Mouse (Mus musculus) MEL (cell line): ENCODE measurements around the gene Deaf1. TPM values are rescaled to one million over a fixed set of nuclear protein-coding genes. Genes with fewer than 3 reads are reported as not detected.
A peak's percentile ranks its signal among the peaks of the same experiment; 100 is the strongest.

ENCODE experiments used
- DNase-seq: peaks from one replicate; pipeline ENCODE4 v3.0.0; 2011; ENCODE audit warnings: low read depth, low spot score
- H3K27ac ChIP-seq: 2 replicates; pipeline ENCODE4 v1.5.1; 2012; ENCODE audit warnings: low read depth, mild to moderate bottlenecking, control low read depth, low read length, moderate library complexity; ENCODE audit not compliant: control insufficient read depth
- H3K27me3 ChIP-seq, 2 experiments: fragments of 150-350 bp in 1 of 2; sonication (generic) in 1 of 2; 2 replicates each; pipeline ENCODE4 v1.6.1; 2012; ENCODE audit warnings: low read length in 2 of 2, mild to moderate bottlenecking in 2 of 2, improper control_type of control experiment in 1 of 2, moderate library complexity in 1 of 2; ENCODE audit not compliant: insufficient read depth in 2 of 2, control insufficient read depth in 1 of 2
- H3K36me3 ChIP-seq, 2 experiments: 2 replicates each; pipeline ENCODE4 v1.6.1; 2012 to 2014; ENCODE audit warnings: low read length in 2 of 2, improper control_type of control experiment in 1 of 2, inconsistent platforms in 1 of 2, mild to moderate bottlenecking in 1 of 2; ENCODE audit not compliant: insufficient read depth in 2 of 2, control insufficient read depth in 1 of 2
- H3K4me1 ChIP-seq, 2 experiments: fragments of 150-350 bp in 1 of 2; sonication (generic) in 1 of 2; 2 replicates each; pipeline ENCODE4 v1.6.1; 2012; ENCODE audit warnings: low read length in 2 of 2, improper control_type of control experiment in 1 of 2, mild to moderate bottlenecking in 1 of 2; ENCODE audit not compliant: insufficient read depth in 2 of 2, control insufficient read depth in 1 of 2
- H3K4me3 ChIP-seq, 2 experiments: fragments of 150-350 bp in 1 of 2; sonication (generic) in 1 of 2; 2 replicates each; pipeline ENCODE4 v1.5.1; 2012; ENCODE audit warnings: low read depth in 2 of 2, low read length in 2 of 2, mild to moderate bottlenecking in 2 of 2, moderate library complexity in 2 of 2, control low read depth in 1 of 2, improper control_type of control experiment in 1 of 2; ENCODE audit not compliant: control insufficient read depth in 1 of 2, insufficient read depth in 1 of 2
- H3K79me2 ChIP-seq: 2 replicates; pipeline ENCODE4 v1.6.1; 2012; ENCODE audit warnings: mild to moderate bottlenecking, low read length, moderate library complexity; ENCODE audit not compliant: control insufficient read depth, poor library complexity, insufficient read depth
- H3K9ac ChIP-seq: 2 replicates; pipeline ENCODE4 v1.6.1; 2012; ENCODE audit warnings: low read depth, mild to moderate bottlenecking, control low read depth, low read length, moderate library complexity; ENCODE audit not compliant: control insufficient read depth, poor library complexity, severe bottlenecking
- H3K9me3 ChIP-seq: fragments of 150-350 bp; sonication (generic); replicated peaks from 2 replicates; pipeline ENCODE4 v1.6.1; 2012; ENCODE audit warnings: mild to moderate bottlenecking, low read length, improper control_type of control experiment, moderate library complexity; ENCODE audit not compliant: insufficient read depth
- CHD1 ChIP-seq: IDR thresholded peaks from 2 replicates; pipeline ENCODE4 v1.6.1; 2012; ENCODE audit warnings: low read depth, mild to moderate bottlenecking, inconsistent platforms, low read length, improper control_type of control experiment
- CHD2 ChIP-seq: IDR thresholded peaks from 2 replicates; pipeline ENCODE4 v1.6.1; 2011; ENCODE audit warnings: low read length, improper control_type of control experiment
- CTCF ChIP-seq, 3 experiments: IDR thresholded peaks in 2 of 3; conservative IDR thresholded peaks in 1 of 3; 2 replicates each; pipeline ENCODE4 v1.5.1; 2011 to 2012; ENCODE audit warnings: low read length in 3 of 3, low read depth in 2 of 3, mild to moderate bottlenecking in 2 of 3, improper control_type of control experiment in 1 of 3, inconsistent platforms in 1 of 3, mixed read lengths in 1 of 3, moderate library complexity in 1 of 3; ENCODE audit not compliant: control insufficient read depth in 1 of 3, insufficient read depth in 1 of 3, poor library complexity in 1 of 3, severe bottlenecking in 1 of 3
- E2F4 ChIP-seq: IDR thresholded peaks from 2 replicates; pipeline ENCODE4 v1.6.1; 2011; ENCODE audit warnings: low read depth, low read length, improper control_type of control experiment, borderline replicate concordance
- ELF1 ChIP-seq: IDR thresholded peaks from 2 replicates; pipeline ENCODE4 v1.6.1; 2014; ENCODE audit warnings: low read depth, mild to moderate bottlenecking, inconsistent platforms, low read length, improper control_type of control experiment, moderate library complexity
- EP300 ChIP-seq, 2 experiments: IDR thresholded peaks; 2 replicates each; pipeline ENCODE4 v1.6.1; 2011; ENCODE audit warnings: improper control_type of control experiment in 2 of 2, low read length in 2 of 2, low read depth in 1 of 2, mild to moderate bottlenecking in 1 of 2
- ETS1 ChIP-seq: IDR thresholded peaks from 2 replicates; pipeline ENCODE4 v1.6.1; 2012; ENCODE audit warnings: low read depth, mild to moderate bottlenecking, inconsistent platforms, low read length, improper control_type of control experiment, moderate library complexity
- GABPA ChIP-seq: IDR thresholded peaks from 2 replicates; pipeline ENCODE4 v1.6.1; 2012; ENCODE audit warnings: low read depth, mild to moderate bottlenecking, inconsistent platforms, low read length, improper control_type of control experiment, moderate library complexity
- JUND ChIP-seq: IDR thresholded peaks from 2 replicates; pipeline ENCODE4 v1.6.1; 2011; ENCODE audit warnings: low read depth, mild to moderate bottlenecking, improper control_type of control experiment, low read length
- KAT2A ChIP-seq: conservative IDR thresholded peaks from 2 replicates; pipeline ENCODE4 v1.6.1; 2012; ENCODE audit warnings: low read depth, low read length, improper control_type of control experiment, inconsistent platforms
- MAX ChIP-seq: IDR thresholded peaks from 2 replicates; pipeline ENCODE4 v1.6.1; 2011; ENCODE audit warnings: low read length, improper control_type of control experiment
- MEF2A ChIP-seq: IDR thresholded peaks from 2 replicates; pipeline ENCODE4 v1.6.1; 2014; ENCODE audit warnings: low read depth, mild to moderate bottlenecking, inconsistent platforms, low read length, improper control_type of control experiment; ENCODE audit not compliant: poor library complexity, insufficient replicate concordance, severe bottlenecking; ENCODE audit errors: extremely low read depth
- NELFE ChIP-seq: IDR thresholded peaks from 2 replicates; pipeline ENCODE4 v1.6.1; 2011; ENCODE audit warnings: low read depth, low read length, improper control_type of control experiment
- NRF1 ChIP-seq: IDR thresholded peaks from 2 replicates; pipeline ENCODE4 v1.6.1; 2014; ENCODE audit warnings: low read depth, mild to moderate bottlenecking, inconsistent platforms, low read length, improper control_type of control experiment, moderate library complexity; ENCODE audit not compliant: poor library complexity, insufficient read depth, severe bottlenecking
- POLR2A ChIP-seq, 2 experiments: IDR thresholded peaks; 2 replicates each; pipeline ENCODE4 v1.6.1; 2011 to 2012; ENCODE audit warnings: low read length in 2 of 2, mild to moderate bottlenecking in 2 of 2, control low read depth in 1 of 2, improper control_type of control experiment in 1 of 2, low read depth in 1 of 2, moderate library complexity in 1 of 2; ENCODE audit not compliant: control insufficient read depth in 1 of 2, insufficient read depth in 1 of 2, poor library complexity in 1 of 2
- POLR2AphosphoS2 ChIP-seq: IDR thresholded peaks from 2 replicates; pipeline ENCODE4 v1.6.1; 2011; ENCODE audit warnings: low read length, improper control_type of control experiment
- POLR2AphosphoS5 ChIP-seq: IDR thresholded peaks from 2 replicates; pipeline ENCODE4 v1.6.1; 2012; ENCODE audit warnings: low read depth, borderline replicate concordance, mild to moderate bottlenecking, inconsistent platforms, low read length, moderate library complexity, mixed read lengths
- RCOR1 ChIP-seq: IDR thresholded peaks from 2 replicates; pipeline ENCODE4 v1.6.1; 2012; ENCODE audit warnings: low read depth, mild to moderate bottlenecking, inconsistent platforms, low read length, improper control_type of control experiment
- SIN3A ChIP-seq: IDR thresholded peaks from 2 replicates; pipeline ENCODE4 v1.6.1; 2012; ENCODE audit warnings: low read length, improper control_type of control experiment, inconsistent platforms
- TAL1 ChIP-seq: IDR thresholded peaks from 2 replicates; pipeline ENCODE4 v1.6.1; 2012; ENCODE audit warnings: mild to moderate bottlenecking, inconsistent platforms, low read length, moderate library complexity, mixed read lengths
- USF2 ChIP-seq, 2 experiments: IDR thresholded peaks; 2 replicates each; pipeline ENCODE4 v1.6.1; 2011 to 2012; ENCODE audit warnings: improper control_type of control experiment in 2 of 2, low read length in 2 of 2, borderline replicate concordance in 1 of 2, inconsistent platforms in 1 of 2, low read depth in 1 of 2, mild to moderate bottlenecking in 1 of 2; ENCODE audit not compliant: insufficient read depth in 1 of 2
- ZNF384 ChIP-seq: IDR thresholded peaks from 2 replicates; pipeline ENCODE4 v1.6.1; 2012; ENCODE audit warnings: low read depth, mild to moderate bottlenecking, inconsistent platforms, low read length, improper control_type of control experiment
- polyA plus RNA-seq, 2 experiments: library from polyadenylated mRNA; stranded (reverse) in 1 of 2; unstranded in 1 of 2; fragments of >175 nt in 1 of 2; fragments of >200 nt in 1 of 2; gene quantifications; 2 replicates each; pipeline versions ENCODE4 v1.2.1 to v1.2.4; 2012; ENCODE audit warnings: low replicate concordance in 2 of 2, low read depth in 1 of 2; ENCODE audit not compliant: insufficient read length in 2 of 2, insufficient read depth in 1 of 2, missing spikeins in 1 of 2
- total RNA-seq: library from RNA; depleted of rRNA; stranded (reverse); fragments of 300-350 nt; gene quantifications from 2 replicates; pipeline ENCODE4 v1.2.3, GENCODE M21; 2012

The Deaf1 gene
- total and polyA plus RNA-seq, 3 experiments, result 13.2 to 91.1 TPM; not detected in 1

GRCm38 (mm10) chr7:141371942-141372595 lies 44.6 kb upstream of the Deaf1 start:
- H3K36me3 ChIP-seq, result peaks cover 0 to 15% of the 10 kb centered on the region in 2 experiments; a peak in 2 of 4 replicates
- no peak overlapping the region for H3K27ac ChIP-seq
- H3K9ac ChIP-seq, result no peak overlapping the region
- no peaks in the 10 kb centered on the region for H3K27me3 ChIP-seq
- TF ChIP-seq SIN3A (peak; percentile 31; the same call in 1 of the 2 replicates), USF2 (IDR thresholded peaks at IDR 0.05; ENCODE audit: borderline replicate concordance in 1 of 2, insufficient read depth in 1 of 2, low read depth in 1 of 2, low read length in 2 of 2) (no peak), KAT2A (no peak), RCOR1 (0 out of 2 replicates have a peak, but pooled peaks have one; percentile 30), POLR2AphosphoS2 (no peak), POLR2AphosphoS5 (no peak)
- TF ChIP-seq, all 39 proteins: peak for 2
- peak; percentile 65 for DNase-seq
- no peaks in the 10 kb centered on the region for H3K9me3 ChIP-seq
- H3K4me1 ChIP-seq, result peaks cover 8 to 19% of the 10 kb centered on the region in 2 experiments
- H3K79me2 ChIP-seq, result no peaks in the 10 kb centered on the region
- H3K4me3 ChIP-seq, result no peak overlapping the region

DNA sequence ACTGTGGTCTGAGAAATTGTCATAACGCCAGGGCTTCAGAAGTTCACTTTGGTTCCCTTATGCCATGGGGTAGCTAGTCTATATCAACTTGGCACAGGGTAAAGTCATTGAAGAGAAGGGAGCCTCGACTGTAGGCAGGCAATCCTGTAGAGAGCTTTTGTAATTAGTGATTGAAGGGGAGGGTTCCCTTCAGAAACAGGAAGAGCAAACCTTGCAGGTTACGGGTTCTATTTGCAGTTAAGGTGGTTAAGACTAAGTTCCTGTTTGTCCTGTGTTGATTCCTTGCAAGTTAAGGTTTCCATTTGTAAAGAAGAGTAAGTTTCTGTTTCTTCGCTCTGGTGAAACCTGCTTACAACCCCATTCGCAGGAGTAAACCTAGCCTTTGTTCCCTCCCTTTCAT lies 42.4 kb upstream of the Deaf1 start:
- Histone ChIP-seq H3K27ac (0 out of 2 replicates have a peak overlapping the region, but pooled peaks have one; percentile 20), H3K4me3 (peak overlapping the region in 1 of 2 experiments; percentile 11; a peak in 1 of 4 replicates), H3K27me3 (no peaks in the 10 kb centered on the region), H3K9ac (no peak overlapping the region), H3K36me3 (peaks cover 0 to 20% of the 10 kb centered on the region in 2 experiments; a peak in 2 of 4 replicates), H3K4me1 (peaks cover 11 to 24% of the 10 kb centered on the region in 2 experiments), H3K9me3 (no peaks in the 10 kb centered on the region), H3K79me2 (no peaks in the 10 kb centered on the region)
- no peak for TF ChIP-seq NRF1
- no peak for TF ChIP-seq JUND
- TF ChIP-seq ZNF384, result no peak
- TF ChIP-seq GABPA, result no peak
- TF ChIP-seq ETS1, result 0 out of 2 replicates have a peak, but pooled peaks have one; percentile 34
- TF ChIP-seq EP300 (IDR thresholded peaks at IDR 0.05; ENCODE audit: low read depth in 1 of 2, low read length in 2 of 2), result peak; percentile 18 to 31; a peak in 2 of 4 replicates
- peak; percentile 45; the same call in 1 of the 2 replicates for TF ChIP-seq SIN3A
- TF ChIP-seq CHD1, result 0 out of 2 replicates have a peak, but pooled peaks have one; percentile 43
- no peak for TF ChIP-seq E2F4
- TF ChIP-seq MAX, result peak; percentile 35; the same call in 1 of the 2 replicates
- TF ChIP-seq POLR2AphosphoS2, result no peak
- TF ChIP-seq CTCF (IDR thresholded peaks at IDR 0.05 in 2 of 3, conservative IDR thresholded peaks at IDR 0.05 in 1 of 3; ENCODE audit: control insufficient read depth in 1 of 3, insufficient read depth in 1 of 3, low read depth in 2 of 3, low read length in 3 of 3, poor library complexity in 1 of 3, severe bottlenecking in 1 of 3), result no peak
- no peak for TF ChIP-seq TAL1
- 0 out of 2 replicates have a peak, but pooled peaks have one; percentile 36 for TF ChIP-seq RCOR1
- no peak for TF ChIP-seq CHD2
- peak; percentile 43; the same call in 1 of the 2 replicates for TF ChIP-seq NELFE
- TF ChIP-seq MEF2A, result no peak
- peak; percentile 54 for TF ChIP-seq ELF1
- no peak for TF ChIP-seq POLR2A (IDR thresholded peaks at IDR 0.05; ENCODE audit: control insufficient read depth in 1 of 2, insufficient read depth in 1 of 2, low read depth in 1 of 2, low read length in 2 of 2, poor library complexity in 1 of 2)
- peak; percentile 62 for DNase-seq
